Mouse (Mus musculus) small intestine, adult 2 months (tissue): ENCODE data around the gene Smarcal1.

Experiments
- CTCF ChIP-seq: fragments of 200-500 bp; IDR thresholded peaks from 2 replicates; pipeline ENCODE4 v1.5.1; 2012; ENCODE audit warnings: low read depth, mild to moderate bottlenecking, control low read depth, inconsistent platforms, low read length, moderate library complexity, mixed read lengths; ENCODE audit not compliant: insufficient replicate concordance, insufficient read length; ENCODE audit errors: extremely low read depth
- POLR2A ChIP-seq: fragments of 200-500 bp; IDR thresholded peaks from 2 replicates; pipeline ENCODE4 v1.6.1; 2012; ENCODE audit warnings: low read depth, mild to moderate bottlenecking, control low read depth, inconsistent platforms, low read length, moderate library complexity

DNA sequence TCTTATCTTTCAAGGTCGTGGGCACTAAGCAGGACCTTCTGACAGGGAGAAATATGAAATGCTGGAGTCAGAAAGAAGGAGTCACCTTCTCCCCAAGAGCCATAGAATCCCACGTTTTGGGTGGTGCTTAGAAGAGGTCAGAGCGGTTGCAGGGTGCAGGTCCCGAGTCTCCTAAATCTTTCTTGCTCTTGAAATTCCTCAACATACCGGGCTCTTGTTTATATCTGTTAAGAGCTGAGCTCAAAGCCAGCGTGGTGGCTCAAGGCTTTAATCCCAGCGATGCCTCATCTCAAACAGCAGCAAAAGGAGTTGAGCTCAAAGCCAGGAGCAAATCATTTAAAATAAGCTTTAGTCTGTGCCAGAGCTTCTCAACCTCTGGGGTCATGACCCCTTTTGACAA, 8.4 kb upstream of the Smarcal1 start:
- TF ChIP-seq POLR2A (no peak), CTCF (no peak)
